Mouse (Mus musculus) olfactory bulb, adult 2 months (tissue): Measurements from ENCODE around the gene Fshr.

Source experiments
- CTCF ChIP-seq: fragments of 200-500 bp; IDR thresholded peaks from 2 replicates; pipeline ENCODE4 v1.5.1; 2012; ENCODE audit warnings: low read depth, mild to moderate bottlenecking, low read length, moderate library complexity; ENCODE audit not compliant: insufficient read depth
- POLR2A ChIP-seq: fragments of 200-500 bp; IDR thresholded peaks from 2 replicates; pipeline ENCODE4 v1.6.1; 2012; ENCODE audit warnings: mild to moderate bottlenecking, low read depth, low read length, moderate library complexity; ENCODE audit not compliant: insufficient read depth

- TF ChIP-seq CTCF = no peak
- TF ChIP-seq POLR2A = no peak
These were observed 164.4 kb downstream of the Fshr start for GRCm38 (mm10) chr17:89036049-89036448.
